Mouse (Mus musculus) neural tube, embryonic 12.5 days (tissue): ENCODE data around the gene Ctbp2. TPM values are rescaled to one million over a fixed set of nuclear protein-coding genes. Genes with fewer than 3 reads are reported as not detected.

Source experiments
- ATAC-seq: fragments of 200-750 bp; cut with Nextera tagmentation; 2 replicates; pipeline ENCODE4 v1.8.0; 2017; ENCODE audit warnings: low read depth, mild to moderate bottlenecking, moderate TSS enrichment, moderate library complexity; ENCODE audit not compliant: low FRiP score
- H3K27ac ChIP-seq: fragments of 300-500 bp; sonication (generic); 2 replicates; pipeline ENCODE4 v1.5.1; 2016
- H3K27me3 ChIP-seq: fragments of 300-500 bp; sonication (generic); replicated peaks from 2 replicates; pipeline ENCODE4 v1.6.1; 2016; ENCODE audit warnings: mild to moderate bottlenecking
- H3K36me3 ChIP-seq: fragments of 300-500 bp; sonication (generic); 2 replicates; pipeline ENCODE4 v1.6.1; 2016; ENCODE audit warnings: mild to moderate bottlenecking
- H3K4me1 ChIP-seq: fragments of 300-500 bp; sonication (generic); 2 replicates; pipeline ENCODE4 v1.6.1; 2016
- H3K4me2 ChIP-seq: fragments of 300-500 bp; sonication (generic); replicated peaks from 2 replicates; pipeline ENCODE4 v1.6.1; 2016; ENCODE audit warnings: mild to moderate bottlenecking
- H3K4me3 ChIP-seq: fragments of 300-500 bp; sonication (generic); 2 replicates; pipeline ENCODE4 v1.5.1; 2016
- H3K9ac ChIP-seq: fragments of 300-500 bp; sonication (generic); 2 replicates; pipeline ENCODE4 v1.6.1; 2016; ENCODE audit warnings: mild to moderate bottlenecking
- H3K9me3 ChIP-seq: fragments of 300-500 bp; sonication (generic); 2 replicates; pipeline ENCODE4 v1.6.1; 2016; ENCODE audit warnings: mild to moderate bottlenecking
- WGBS: fragments of 180-500 bp; shearing (Covaris S2); methylation state at CpG from one replicate; pipeline ENCODE4 v1.1.7; 2016; 5-methylcytosine and 5-hydroxymethylcytosine counted together
- polyA plus RNA-seq: library from polyadenylated mRNA; unstranded; fragments of >200 nt; fragmentation: Nextera tagmentation; extraction: Ambion mirVana; gene quantifications from 2 replicates; pipeline ENCODE4 v1.2.1, GENCODE M21; 2016

Gene Ctbp2
- polyA plus RNA-seq, 1 experiment from 2014 or later = 131 TPM

- 86% methylated on average over 8 of the region's 8 CpGs for WGBS
- H3K36me3 ChIP-seq = no peaks in the 10 kb centered on the region
- no peak overlapping the region for H3K4me2 ChIP-seq
- peaks cover 29% of the 10 kb centered on the region for H3K4me1 ChIP-seq
- H3K27me3 ChIP-seq = no peaks in the 10 kb centered on the region
- H3K27ac ChIP-seq = no peak overlapping the region
- H3K4me3 ChIP-seq = no peak overlapping the region
- no peak overlapping the region for H3K9ac ChIP-seq
- H3K9me3 ChIP-seq = no peaks in the 10 kb centered on the region
- no peak for ATAC-seq
Observed at GRCm38 (mm10) chr7:133029496-133030047, 94.6 kb downstream of the Ctbp2 start.

- H3K9me3 ChIP-seq = no peaks in the 10 kb centered on the region
- H3K27ac ChIP-seq = no peak overlapping the region
- ATAC-seq = no peak
- 93% methylated on average over 8 of the region's 8 CpGs for WGBS
- H3K4me2 ChIP-seq = no peak overlapping the region
- no peaks in the 10 kb centered on the region for H3K36me3 ChIP-seq
- H3K9ac ChIP-seq = no peak overlapping the region
- no peak overlapping the region for H3K4me3 ChIP-seq
- no peaks in the 10 kb centered on the region for H3K27me3 ChIP-seq
- peaks cover 24% of the 10 kb centered on the region for H3K4me1 ChIP-seq
Observed at GRCm38 (mm10) chr7:133029004-133029403, 95.2 kb downstream of the Ctbp2 start.

GRCm38 (mm10) chr7:133027930-133028329 is 96.2 kb downstream of the Ctbp2 start:
- Histone ChIP-seq H3K27ac (no peak overlapping the region), H3K27me3 (no peaks in the 10 kb centered on the region), H3K4me3 (no peak overlapping the region), H3K9ac (no peak overlapping the region), H3K4me1 (peaks cover 13% of the 10 kb centered on the region), H3K4me2 (no peak overlapping the region), H3K36me3 (no peaks in the 10 kb centered on the region), H3K9me3 (no peaks in the 10 kb centered on the region)
- 89% methylated on average over 4 of the region's 4 CpGs for WGBS
- ATAC-seq = no peak

- WGBS = 81% methylated on average over 1 of the region's 1 CpGs
- Histone ChIP-seq H3K9ac (no peak overlapping the region), H3K4me3 (no peak overlapping the region), H3K4me1 (peaks cover 13% of the 10 kb centered on the region), H3K9me3 (no peaks in the 10 kb centered on the region), H3K4me2 (no peak overlapping the region), H3K27ac (no peak overlapping the region), H3K27me3 (no peaks in the 10 kb centered on the region), H3K36me3 (no peaks in the 10 kb centered on the region)
- no peak for ATAC-seq
Observed at GRCm38 (mm10) chr7:133024694-133025093, 99.5 kb downstream of the Ctbp2 start.

GRCm38 (mm10) chr7:133019481-133020020 is 104.6 kb downstream of the Ctbp2 start:
- Histone ChIP-seq H3K9ac (no peak overlapping the region), H3K36me3 (no peaks in the 10 kb centered on the region), H3K27ac (no peak overlapping the region), H3K9me3 (no peaks in the 10 kb centered on the region), H3K4me3 (no peak overlapping the region), H3K4me2 (no peak overlapping the region), H3K27me3 (no peaks in the 10 kb centered on the region), H3K4me1 (peaks cover 38% of the 10 kb centered on the region)
- 52% methylated on average over 6 of the region's 6 CpGs for WGBS
- no peak for ATAC-seq

GRCm38 (mm10) chr7:133018961-133019360 is 105.2 kb downstream of the Ctbp2 start:
- no peak overlapping the region for H3K4me2 ChIP-seq
- no peaks in the 10 kb centered on the region for H3K36me3 ChIP-seq
- H3K4me1 ChIP-seq = peaks cover 43% of the 10 kb centered on the region
- WGBS = 83% methylated on average over 7 of the region's 7 CpGs
- H3K9ac ChIP-seq = no peak overlapping the region
- H3K9me3 ChIP-seq = no peaks in the 10 kb centered on the region
- H3K27ac ChIP-seq = no peak overlapping the region
- no peak for ATAC-seq
- H3K27me3 ChIP-seq = no peaks in the 10 kb centered on the region
- H3K4me3 ChIP-seq = no peak overlapping the region

GRCm38 (mm10) chr7:133015416-133016070 is 108.6 kb downstream of the Ctbp2 start:
- Histone ChIP-seq H3K4me2 (peak overlapping the region; percentile 20; the same call in 1 of the 2 replicates), H3K4me1 (peaks cover 66% of the 10 kb centered on the region), H3K36me3 (no peaks in the 10 kb centered on the region), H3K27me3 (no peaks in the 10 kb centered on the region), H3K9ac (0 out of 2 replicates have a peak overlapping the region, but pooled peaks have one; percentile 13), H3K4me3 (no peak overlapping the region), H3K9me3 (no peaks in the 10 kb centered on the region), H3K27ac (0 out of 2 replicates have a peak overlapping the region, but pooled peaks have one; percentile 15)
- WGBS = 49% methylated on average over 7 of the region's 7 CpGs
- ATAC-seq = peak; percentile 23; the same call in 1 of the 2 replicates

- no peak overlapping the region for H3K9ac ChIP-seq
- H3K9me3 ChIP-seq = no peaks in the 10 kb centered on the region
- no peak overlapping the region for H3K4me2 ChIP-seq
- H3K27me3 ChIP-seq = no peaks in the 10 kb centered on the region
- no peak for ATAC-seq
- peaks cover 67% of the 10 kb centered on the region for H3K4me1 ChIP-seq
- H3K27ac ChIP-seq = no peak overlapping the region
- H3K4me3 ChIP-seq = no peak overlapping the region
- peaks cover 7% of the 10 kb centered on the region; the same call in 1 of the 2 replicates for H3K36me3 ChIP-seq
- 93% methylated on average over 14 of the region's 14 CpGs for WGBS
Observed at GRCm38 (mm10) chr7:133014631-133015030, 109.5 kb downstream of the Ctbp2 start.

GRCm38 (mm10) chr7:133013923-133014322 is 110.2 kb downstream of the Ctbp2 start:
- H3K9ac ChIP-seq = no peak overlapping the region
- no peaks in the 10 kb centered on the region for H3K9me3 ChIP-seq
- H3K27ac ChIP-seq = no peak overlapping the region

GRCm38 (mm10) chr7:133012637-133013366 is 111.4 kb downstream of the Ctbp2 start:
- Histone ChIP-seq H3K4me3 (no peak overlapping the region), H3K36me3 (peaks cover 8% of the 10 kb centered on the region; the same call in 1 of the 2 replicates), H3K4me1 (peaks cover 70% of the 10 kb centered on the region), H3K27ac (no peak overlapping the region), H3K9me3 (no peaks in the 10 kb centered on the region), H3K27me3 (no peaks in the 10 kb centered on the region), H3K9ac (no peak overlapping the region), H3K4me2 (no peak overlapping the region)
- ATAC-seq = no peak
- WGBS = 85% methylated on average over 14 of the region's 14 CpGs

More at GRCm38 (mm10) chr7:133013923-133014322, 110.2 kb downstream of the Ctbp2 start:
- no peak for ATAC-seq
- H3K4me1 ChIP-seq = peaks cover 64% of the 10 kb centered on the region
- H3K27me3 ChIP-seq = no peaks in the 10 kb centered on the region
- H3K36me3 ChIP-seq = peaks cover 8% of the 10 kb centered on the region; the same call in 1 of the 2 replicates
- no peak overlapping the region for H3K4me2 ChIP-seq
- H3K4me3 ChIP-seq = no peak overlapping the region
- WGBS = 91% methylated on average over 10 of the region's 10 CpGs

GRCm38 (mm10) chr7:133011611-133012010 is 112.5 kb downstream of the Ctbp2 start:
- WGBS = 70% methylated on average over 4 of the region's 4 CpGs
- Histone ChIP-seq H3K4me3 (no peak overlapping the region), H3K36me3 (peaks cover 8% of the 10 kb centered on the region; the same call in 1 of the 2 replicates), H3K9ac (no peak overlapping the region), H3K9me3 (no peaks in the 10 kb centered on the region), H3K4me2 (no peak overlapping the region), H3K27me3 (no peaks in the 10 kb centered on the region), H3K27ac (no peak overlapping the region), H3K4me1 (peaks cover 72% of the 10 kb centered on the region)
- ATAC-seq = no peak

GRCm38 (mm10) chr7:133011191-133011590 is 113.0 kb downstream of the Ctbp2 start:
- Histone ChIP-seq H3K36me3 (peaks cover 8% of the 10 kb centered on the region; the same call in 1 of the 2 replicates), H3K9ac (no peak overlapping the region)

More at GRCm38 (mm10) chr7:133011191-133011590, 113.0 kb downstream of the Ctbp2 start:
- Histone ChIP-seq H3K4me3 (no peak overlapping the region), H3K4me2 (0 out of 2 replicates have a peak overlapping the region, but pooled peaks have one; percentile 24), H3K9me3 (no peaks in the 10 kb centered on the region), H3K4me1 (peaks cover 69% of the 10 kb centered on the region), H3K27ac (no peak overlapping the region), H3K27me3 (no peaks in the 10 kb centered on the region)
- ATAC-seq = no peak
- WGBS = 52% methylated on average over 5 of the region's 5 CpGs
